Mouse (Mus musculus) c-Kit-positive CD71-negative TER-119-negative erythroid progenitor cells, embryonic 14.5 days (primary cell): ENCODE data around the gene Gm49486.
"Not testable (repeated sequence)": the region's sequence is repeated elsewhere in the genome, so short reads cannot be mapped to it uniquely, and the experiment has no call there.

Source experiments
- DNase-seq: peaks from one replicate; pipeline ENCODE4 v3.0.0-alpha.2; 2013; ENCODE audit warnings: low read depth

Gm49486 gene

DNA sequence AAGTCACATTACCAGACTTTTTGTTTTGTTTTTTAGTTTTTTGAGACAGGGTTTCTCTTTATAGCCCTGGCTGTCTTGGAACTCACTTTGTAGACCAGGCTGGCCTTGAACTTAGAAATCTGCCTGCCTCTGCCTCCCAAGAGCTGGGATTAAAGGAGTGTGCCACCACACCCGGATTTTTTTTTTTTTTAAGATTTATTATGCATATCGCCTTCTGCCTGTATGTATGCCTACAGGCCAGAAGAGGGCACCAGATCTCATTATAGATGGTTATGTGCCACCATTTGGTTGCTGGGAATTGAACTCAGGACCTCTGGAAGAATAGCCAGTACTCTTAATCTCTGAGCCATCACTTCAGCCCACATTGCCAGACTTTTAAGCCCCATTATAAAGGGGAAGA lies 3.4 kb upstream of the Gm49486 start:
- not testable (repeated sequence) for DNase-seq

DNA sequence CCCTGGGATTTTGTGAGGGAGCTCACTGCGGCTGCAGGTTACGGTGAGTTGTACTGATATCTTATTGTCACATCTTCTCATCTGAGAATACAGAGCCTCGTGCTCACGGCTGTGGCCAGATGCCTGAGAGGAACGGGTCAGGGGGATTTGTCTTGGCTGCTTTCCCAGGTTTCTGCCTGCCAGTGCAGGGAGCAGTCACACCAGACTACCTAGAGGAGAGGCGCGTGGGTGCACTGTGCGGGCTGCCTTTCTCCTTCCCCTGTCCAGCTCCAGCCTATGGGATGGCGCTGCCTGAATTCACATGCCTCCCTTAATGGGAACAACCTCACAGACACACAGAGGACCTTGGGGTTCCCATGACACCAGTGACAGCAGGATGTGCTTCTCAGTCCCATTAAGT lies 6.1 kb downstream of the Gm49486 start:
- no peak for DNase-seq

DNA sequence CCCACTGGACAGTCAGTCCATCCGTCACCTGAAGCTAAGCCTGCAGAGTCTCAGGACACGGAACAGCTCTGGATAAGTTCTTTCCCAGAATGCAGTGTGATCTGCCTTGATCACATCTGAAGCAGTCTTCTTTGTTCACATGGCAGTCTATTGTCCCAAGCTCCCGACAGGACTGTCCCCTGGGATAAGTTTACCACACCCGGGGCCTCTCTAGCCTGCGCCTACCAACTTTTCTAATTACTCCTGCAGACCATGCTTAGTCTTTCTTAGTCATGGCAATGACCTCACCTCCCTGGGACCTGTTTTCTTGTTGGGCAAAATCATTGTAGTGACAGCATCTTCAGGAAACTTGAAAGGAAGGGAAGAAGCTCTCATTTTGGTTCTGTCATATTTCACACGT lies 8.8 kb downstream of the Gm49486 start:
- no peak for DNase-seq

DNA sequence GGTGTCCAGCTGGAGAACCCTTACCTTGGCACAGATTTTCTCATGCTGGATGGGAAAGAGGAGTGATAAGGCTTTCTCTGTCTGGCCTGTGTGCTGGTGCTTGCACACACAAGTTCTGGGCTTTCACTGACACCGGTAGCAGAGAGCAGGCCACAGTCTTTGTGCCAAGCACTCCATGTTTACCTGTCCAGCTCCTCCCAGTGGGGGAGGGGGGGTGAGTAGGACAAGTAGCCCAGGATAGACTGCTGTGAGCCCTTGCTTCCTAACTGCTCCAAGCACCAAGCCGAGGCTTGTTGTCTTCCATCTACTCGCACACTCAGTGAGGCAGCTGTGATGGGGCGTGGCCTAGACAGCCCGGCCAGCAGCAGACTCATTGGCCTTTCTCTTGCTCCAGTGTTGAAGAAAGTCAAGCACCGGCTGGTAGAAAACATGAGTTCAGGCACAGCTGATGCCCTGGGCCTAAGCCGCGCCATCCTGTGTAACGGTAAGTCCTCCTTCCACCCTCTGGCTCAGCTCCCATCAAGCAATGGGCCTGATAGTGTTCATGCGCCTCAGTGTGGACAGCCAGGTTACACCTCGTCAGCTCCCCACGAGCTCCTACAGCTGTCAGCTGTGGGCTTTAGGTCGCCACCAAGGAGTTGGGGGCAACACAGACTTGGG lies 13.5 kb downstream of the Gm49486 start:
- no peak for DNase-seq

DNA sequence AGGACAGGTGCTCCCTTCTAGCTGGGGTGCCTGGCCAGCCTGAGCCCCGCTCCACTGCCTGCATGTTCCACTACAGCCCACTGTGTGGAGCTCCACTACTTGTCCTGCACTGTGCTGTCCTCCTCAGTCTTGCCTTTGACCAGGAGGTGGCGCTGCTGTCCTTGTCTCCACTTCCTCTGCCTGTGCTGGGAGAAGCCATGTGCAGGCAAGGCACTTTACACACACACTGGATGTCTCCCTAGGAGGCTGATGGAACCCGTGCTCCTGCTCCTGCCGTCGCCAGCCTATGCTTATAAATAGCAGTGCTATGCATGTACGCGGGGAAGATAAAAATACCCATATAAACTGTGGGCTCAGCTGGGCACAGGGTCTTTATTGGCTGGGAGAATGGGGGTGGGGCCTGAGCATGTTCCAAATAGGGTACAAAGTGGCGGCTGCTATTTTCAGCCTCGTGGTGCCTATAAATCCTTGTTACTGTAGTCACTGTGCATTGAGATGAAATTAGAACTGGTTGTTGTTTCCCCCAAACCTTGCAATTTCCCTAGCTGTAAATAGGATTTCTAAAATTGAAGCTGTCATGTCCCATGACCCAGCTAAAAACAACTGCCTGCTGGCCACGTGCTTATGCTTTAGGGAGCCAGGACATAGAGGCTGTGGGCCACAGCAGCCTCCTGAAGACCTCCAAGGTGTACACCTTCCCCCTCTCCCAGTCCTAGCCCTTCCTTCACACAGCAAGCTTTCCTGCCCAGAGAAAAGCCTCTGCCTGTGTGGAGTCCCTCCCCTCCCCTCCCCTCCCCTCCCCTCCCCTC lies 14.2 kb downstream of the Gm49486 start:
- DNase-seq, result peak; percentile 98

DNA sequence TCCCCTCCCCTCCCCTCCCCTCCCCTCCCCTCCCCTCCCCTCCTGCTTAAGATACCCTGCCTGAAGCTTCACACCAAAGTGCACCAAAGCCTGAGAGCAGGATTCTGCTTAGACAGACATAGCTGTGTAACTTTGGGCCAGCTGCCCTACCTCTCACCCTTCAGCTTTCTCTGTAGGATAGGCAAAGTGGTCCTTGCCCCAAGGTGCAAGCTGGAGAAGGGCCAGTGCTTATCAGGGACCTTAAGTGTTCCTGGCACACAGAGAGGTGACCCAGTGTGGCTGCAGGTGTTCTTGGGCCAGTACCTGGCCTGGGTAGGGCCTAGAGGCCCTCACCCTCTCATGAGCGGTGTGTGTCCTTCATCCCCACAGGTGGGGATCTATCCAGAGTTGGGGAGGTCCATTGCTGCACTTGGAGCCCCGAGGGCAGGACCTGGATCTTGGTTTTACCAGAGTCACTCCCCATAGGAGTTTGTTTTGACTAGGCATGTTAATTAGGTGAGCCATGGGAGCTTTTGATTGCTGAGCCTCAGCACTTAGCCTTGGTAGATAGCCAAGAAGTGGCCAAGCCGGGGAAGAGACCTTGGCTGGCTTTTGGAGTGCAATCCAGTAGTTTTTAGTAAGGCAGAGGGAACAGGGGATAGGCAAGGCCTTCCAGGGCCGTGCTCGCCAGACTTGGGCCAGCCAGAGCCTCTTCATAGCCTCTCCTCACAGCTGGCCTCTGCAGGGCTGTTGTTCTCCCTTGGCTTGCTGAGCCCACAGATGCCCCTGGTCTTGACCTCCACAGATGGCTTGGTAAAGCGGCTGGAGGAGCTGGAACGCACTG lies 15.1 kb downstream of the Gm49486 start:
- DNase-seq, result no peak

DNA sequence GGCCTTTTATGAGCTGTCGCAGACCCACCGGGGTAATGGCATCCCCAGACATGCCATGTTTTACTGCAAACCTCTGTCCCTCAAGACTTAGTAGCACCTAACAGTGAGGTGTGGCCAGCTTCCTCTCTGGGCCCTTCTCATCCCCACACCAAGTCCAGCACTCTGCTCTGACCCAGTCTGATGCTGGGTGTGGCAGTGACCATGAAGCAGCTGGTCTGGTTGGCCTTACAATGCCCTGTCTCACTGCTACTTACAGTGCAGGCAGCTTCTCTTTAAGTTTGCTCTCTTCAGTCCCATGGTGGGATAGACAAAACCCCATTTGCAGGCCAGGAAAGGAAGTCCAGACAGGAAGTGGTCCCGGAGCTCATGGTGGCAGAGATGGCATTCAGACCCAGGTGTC lies 16.1 kb downstream of the Gm49486 start:
- DNase-seq, result no peak

DNA sequence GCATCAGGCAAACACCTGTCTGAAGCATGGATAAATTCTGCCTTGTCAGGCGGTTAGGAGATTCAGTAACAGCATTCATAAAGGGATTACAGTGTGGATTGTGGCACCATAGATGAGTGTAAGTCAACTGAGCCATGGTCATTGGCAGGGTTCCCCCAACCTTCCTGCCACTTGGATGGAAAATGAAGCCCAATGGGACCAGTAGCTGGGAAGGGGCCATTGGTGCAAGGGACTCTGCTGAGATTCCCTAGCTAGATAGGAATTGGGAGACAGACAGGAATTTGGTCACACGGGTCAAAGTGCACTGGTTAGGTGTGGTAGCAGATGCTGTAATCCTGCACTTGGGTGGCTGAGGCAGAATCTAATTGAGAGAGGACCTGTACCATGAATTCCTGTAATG lies 21.0 kb downstream of the Gm49486 start:
- DNase-seq, result no peak

DNA sequence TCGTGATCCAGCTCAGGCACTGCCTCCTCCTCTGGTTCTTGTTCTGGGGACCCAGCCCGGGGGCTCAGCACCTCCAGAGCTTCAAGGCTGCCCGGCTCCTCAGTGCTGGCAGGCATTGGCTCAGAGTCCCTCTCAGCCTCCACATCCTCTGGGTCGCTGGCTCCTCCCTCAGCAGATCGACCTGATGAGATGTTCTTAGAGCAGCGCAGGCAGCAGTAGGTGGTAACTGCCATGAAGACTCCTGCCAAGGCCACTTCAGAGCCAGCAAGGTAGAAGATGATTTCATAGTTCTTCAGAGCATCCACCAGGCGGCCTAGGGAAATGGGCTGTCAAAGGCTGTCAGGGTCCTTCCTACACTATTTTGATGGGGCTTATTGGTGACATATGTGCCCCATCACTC lies 22.0 kb downstream of the Gm49486 start:
- DNase-seq, result no peak

DNA sequence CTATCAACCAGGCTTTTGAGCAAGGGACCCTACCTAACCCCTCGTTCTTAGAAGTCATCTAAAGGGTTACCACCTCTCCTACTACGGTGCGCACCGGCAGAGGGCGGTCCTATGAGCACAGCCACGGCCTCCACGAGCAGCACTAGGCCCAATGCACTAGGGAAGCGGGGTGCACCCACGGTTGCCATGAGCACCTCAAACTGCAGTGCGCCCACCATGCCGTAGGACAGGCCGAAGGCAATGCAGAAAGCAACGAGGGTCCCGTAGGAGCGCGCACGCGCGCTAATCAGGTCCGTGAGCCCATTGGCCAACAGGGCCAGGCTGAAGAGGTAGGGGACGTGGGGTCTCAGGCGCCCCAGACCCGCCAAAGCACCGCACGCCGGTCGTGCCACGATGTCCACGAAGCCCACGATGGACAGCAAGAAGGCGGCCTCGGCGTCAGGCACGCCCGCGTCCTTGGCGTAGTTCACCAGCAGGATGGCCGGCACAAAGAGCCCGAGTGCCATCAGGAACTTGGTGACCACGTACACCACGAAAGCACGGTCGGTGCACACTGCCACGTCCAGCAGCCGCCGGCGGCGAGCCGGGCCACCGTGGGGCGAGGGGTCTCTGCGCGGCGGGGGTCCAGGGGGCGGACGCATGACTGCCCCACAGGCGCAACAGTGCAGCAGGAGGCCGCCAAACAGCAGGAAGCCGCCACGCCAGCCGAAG lies 22.7 kb downstream of the Gm49486 start:
- no peak for DNase-seq

DNA sequence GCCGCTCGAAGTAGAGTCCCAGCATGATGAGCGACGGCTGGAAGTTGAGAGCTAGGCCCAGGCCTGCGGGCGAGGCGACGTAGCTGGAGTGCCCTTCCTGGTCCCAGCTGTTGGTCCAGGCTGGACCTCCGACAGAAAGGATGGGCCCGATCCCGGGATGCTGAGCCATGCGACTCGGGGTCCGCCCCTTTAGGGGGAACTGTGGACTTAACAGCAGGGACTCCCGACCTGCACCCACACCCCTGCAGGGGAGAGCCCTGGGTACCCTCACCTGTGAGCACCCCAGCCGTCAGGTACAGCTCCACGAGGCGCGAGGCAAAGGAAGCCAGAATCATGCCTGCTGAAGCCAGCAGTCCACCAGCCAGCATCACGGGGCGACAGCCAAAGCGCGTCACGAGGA lies 23.4 kb downstream of the Gm49486 start:
- no peak for DNase-seq

DNA sequence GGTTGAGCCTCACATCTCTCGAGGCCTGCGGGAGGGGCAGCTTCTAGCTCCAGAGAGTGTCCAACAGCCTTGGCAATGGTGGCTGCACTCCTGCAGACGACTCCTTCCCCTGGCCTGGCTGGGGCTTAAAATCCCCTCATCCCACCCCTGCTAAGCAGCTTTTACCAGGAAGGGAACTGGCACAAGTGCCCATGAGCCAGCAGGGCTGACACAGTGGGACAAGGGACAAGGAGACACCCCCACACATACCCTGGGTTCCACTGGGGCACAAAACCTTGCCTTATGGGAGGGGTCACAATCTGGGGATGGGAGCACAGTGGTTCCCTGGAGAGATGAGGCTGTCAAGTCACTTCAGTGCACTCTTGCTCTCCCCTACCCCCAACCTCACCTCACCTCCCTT lies 25.5 kb downstream of the Gm49486 start, which contains the start of gene Slc16a8:
Gene Slc16a8 (minus strand): TSS at position 101 of the 400 bp plus-strand sequence.
- no peak for DNase-seq

DNA sequence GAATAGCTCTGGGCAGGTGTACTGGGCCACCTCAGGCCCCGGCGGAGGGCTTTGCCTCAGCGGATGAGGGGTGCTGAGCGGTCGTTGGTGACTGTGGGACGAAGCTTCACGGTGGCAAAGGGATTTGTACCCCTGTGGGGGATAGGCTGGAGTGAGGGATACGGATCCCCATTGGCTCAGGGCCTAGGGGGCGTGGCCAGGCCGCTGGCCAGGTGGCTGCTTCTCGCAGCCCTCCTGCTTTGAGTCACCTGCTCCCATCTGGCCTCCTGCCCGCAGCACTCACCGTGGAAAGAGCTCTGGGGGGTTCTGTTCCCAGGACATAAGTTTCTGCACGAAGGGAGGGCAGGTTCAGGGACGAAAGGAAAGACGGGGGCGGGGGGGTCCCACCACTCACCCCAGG lies 29.3 kb downstream of the Gm49486 start:
- no peak for DNase-seq

DNA sequence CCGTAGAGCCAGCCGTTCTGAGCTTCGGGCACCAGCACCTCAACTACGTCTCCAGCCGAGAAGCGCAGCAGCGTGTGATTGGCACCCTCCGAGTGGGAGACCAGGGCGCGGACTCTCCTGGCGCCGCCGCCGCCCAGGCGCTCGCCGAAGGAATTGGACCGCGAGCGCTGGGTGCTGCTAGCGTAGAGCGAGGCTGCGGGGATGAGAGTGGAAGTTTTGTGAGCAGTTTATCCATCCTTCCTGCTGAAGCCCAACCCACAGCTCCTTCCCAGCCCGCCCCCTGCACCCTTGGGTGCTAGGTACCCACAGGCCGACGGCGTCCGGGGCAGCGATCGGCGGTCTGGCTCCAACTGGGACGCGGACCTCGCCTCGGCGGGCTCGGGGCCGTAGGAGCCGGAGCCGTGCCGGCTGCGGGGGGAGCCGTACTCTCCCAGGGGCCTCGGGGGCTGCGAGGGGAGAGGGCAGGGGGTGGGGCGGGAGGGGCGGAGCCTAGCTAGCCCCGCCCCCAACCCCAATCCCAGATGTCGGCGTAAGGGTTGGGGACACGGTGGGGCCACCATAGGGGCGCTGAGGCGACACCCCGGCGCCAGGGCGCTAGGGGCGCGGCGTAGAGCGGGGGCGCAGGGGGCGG lies 32.0 kb downstream of the Gm49486 start:
- no peak for DNase-seq

DNA sequence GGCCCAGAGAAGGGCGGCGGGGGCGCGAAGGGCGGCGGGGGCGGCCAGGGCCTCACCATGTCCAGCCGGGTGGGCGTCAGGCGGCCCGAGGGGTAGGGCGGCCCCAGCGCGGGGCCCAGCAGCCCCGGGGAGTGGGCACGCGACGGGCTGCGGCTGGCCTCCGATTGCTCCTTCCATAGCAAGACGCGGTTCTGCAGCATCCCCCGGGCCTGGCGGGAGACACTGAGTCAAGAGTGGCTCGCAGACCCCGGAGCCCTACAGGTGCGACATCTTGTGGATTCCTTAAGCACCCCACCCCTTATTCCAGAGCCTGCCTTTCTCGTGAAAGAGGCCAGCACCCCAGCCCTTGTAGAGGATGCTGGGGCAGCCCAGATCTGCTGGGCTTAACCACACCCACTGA lies 32.6 kb downstream of the Gm49486 start:
- no peak for DNase-seq

DNA sequence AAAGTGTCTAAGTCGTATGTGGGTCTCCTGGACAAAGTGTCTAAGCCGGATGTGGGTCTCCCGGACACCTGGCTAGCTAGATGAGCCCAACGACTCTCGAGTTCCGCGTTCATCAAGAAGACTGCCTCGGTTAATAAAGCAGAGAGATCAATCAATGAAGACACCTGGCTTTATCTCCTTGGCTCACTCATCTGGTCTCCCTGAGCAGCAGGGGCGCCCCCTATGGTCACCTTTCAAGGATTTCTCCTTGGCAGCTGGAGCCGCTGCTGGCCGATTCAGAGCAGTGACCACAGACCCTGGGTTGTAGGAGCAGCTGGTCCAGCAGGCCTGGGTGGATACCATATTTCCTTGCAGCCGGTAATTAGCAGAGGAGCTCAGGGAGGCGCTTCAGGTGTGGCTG lies 33.2 kb downstream of the Gm49486 start:
- DNase-seq, result no peak

DNA sequence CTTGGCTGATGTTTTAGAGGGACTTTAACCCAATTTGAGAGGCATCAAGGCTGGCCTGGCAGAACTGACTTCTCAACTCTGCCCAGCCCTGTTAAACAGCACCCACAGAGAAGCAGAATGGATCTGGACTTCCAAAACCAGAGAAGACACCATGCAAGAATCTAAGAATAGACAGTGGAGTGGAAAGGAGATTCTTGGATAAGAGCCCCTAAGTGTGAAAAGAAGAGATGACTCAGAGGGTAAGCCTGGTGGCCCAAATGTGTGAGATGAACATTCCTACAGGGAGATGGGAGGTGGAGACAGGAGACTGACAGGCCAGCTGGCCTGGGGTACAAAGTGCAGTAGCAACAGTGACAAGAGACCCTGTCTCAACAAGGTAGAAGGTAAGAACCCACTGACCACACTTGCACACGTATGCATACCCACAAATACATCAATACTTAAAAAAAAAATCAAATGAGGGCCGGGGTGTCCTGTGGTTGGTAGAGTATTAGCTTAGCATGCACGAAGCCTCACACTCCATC lies 33.7 kb downstream of the Gm49486 start:
- DNase-seq, result no peak

DNA sequence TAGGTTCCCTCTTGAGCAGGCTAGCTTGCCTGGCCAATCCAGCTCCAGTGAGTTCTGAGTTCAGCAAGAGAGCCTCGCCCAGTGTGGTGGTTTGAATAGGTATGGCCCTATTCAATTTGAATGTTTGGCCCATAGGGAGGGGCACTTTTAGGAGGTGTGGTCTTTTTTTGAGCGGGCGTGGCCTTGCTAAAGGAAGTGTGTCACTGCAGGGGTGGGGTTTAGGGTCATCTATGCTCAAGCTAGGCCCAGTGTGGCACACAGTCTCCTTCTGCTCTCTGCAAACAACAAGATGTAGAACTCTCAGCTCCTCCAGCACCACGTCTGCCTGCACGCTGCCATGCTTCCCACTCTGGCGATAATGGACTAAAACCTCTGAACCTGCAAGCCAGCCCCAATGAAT lies 34.5 kb downstream of the Gm49486 start:
- DNase-seq, result no peak

DNA sequence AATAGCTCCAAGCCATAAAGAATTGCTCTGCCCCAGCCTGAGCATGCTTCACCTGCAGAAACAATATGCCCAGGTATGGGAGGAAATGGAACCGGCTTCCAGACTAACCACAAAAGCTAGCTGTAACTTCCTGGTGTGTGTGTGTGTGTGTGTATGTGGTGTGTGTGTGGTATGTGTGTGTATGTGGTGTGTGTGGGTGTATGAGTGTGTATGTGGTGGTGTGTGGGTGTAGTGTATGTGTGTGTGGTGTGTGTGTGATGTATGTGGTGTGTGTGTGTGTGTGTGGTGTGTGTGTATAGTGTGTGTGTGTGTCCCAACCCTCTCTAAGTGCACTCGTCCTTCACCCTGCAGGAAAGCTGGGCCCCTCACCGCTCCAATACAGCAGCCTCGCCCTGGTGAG lies 36.2 kb downstream of the Gm49486 start:
- no peak for DNase-seq

DNA sequence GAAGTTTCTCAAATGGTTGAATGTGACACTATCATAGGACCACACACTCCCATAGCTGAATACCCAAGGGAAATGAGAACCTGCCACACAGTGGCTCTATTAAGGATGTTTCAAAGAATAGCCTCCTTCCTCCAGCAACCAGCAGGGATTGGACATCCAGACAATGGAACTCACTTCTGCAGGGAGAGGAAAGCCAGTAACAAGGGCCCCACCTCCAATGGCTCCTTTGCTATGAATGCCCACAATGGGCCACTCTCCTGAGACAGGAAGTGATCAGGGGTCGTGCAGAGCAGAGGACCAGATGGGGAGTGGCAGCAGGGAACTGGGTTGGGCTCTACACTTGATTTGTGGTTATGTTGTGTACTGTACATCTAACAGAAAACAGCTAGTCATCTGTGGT lies 39.3 kb downstream of the Gm49486 start:
- no peak for DNase-seq

DNA sequence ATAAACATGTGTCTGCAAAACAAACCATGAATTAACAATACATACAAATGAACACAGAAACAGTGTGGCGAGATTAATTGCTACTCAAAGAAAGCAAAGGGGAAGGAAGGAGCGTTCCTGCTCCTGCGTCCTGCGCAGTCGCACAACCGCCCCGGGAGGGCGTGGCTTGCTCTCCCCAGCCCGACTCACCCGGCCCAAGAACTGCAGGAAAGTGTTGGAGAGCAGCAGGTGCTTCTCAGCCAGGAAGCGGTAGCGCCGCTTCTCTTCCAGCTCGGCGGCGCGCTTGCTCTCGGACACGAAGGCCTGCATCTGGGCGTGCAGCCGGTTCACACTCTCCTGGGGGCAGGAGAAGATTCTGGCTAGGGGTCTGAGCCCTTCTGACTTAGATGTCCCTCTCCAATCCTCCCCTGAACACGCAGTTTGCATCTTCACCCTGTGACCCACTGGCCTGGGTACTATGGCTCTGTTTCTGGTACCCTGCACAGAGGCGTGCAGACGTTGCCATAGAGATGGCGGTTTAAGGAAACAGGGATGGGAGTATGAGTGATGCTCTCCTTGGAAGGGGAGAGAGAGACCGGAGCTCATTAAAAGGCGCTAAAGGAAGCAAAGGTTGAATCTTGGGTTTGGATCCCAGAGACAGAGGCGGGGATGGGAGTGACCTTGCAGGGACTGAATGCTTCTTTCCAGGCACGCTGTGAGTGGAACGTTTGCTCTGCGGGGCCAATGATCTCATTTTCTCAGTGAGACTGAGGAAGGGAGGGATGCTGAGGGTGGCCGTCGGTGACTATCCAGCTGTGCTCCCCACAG lies 41.3 kb downstream of the Gm49486 start:
- DNase-seq, result peak; percentile 74
